Mouse (Mus musculus) brain, embryonic 14.5 days (tissue): Measurements from ENCODE around the gene Lipc.

Experiments used
- CTCF ChIP-seq: fragments of 200-500 bp; IDR thresholded peaks from 2 replicates; pipeline ENCODE4 v1.5.1; 2012; ENCODE audit warnings: inconsistent platforms, mild to moderate bottlenecking, moderate library complexity, borderline replicate concordance; ENCODE audit not compliant: insufficient read depth, insufficient read length; ENCODE audit errors: extremely low read depth
- POLR2A ChIP-seq: fragments of 200-500 bp; IDR thresholded peaks from 2 replicates; pipeline ENCODE4 v1.6.1; 2012; ENCODE audit warnings: mild to moderate bottlenecking, inconsistent platforms, borderline replicate concordance; ENCODE audit not compliant: poor library complexity, insufficient read depth, insufficient read length, severe bottlenecking; ENCODE audit errors: extremely low read depth

GRCm38 (mm10) chr9:70817396-70817795 is 134.6 kb downstream of the Lipc start:
- TF ChIP-seq POLR2A (no peak), CTCF (no peak)
